Mouse (Mus musculus) erythroid progenitor cell, adult 5-6 weeks (primary cell): ENCODE measurements around the gene Tenm2. TPM values are rescaled to one million over a fixed set of nuclear protein-coding genes. Genes with fewer than 3 reads are reported as not detected.

Experiments used
- ATAC-seq: replicated peaks from 2 replicates; pipeline ENCODE4 v1.8.0; 2016; ENCODE audit warnings: moderate number of reproducible peaks, mild to moderate bottlenecking, moderate TSS enrichment, inconsistent platforms; ENCODE audit not compliant: poor library complexity, low FRiP score, severe bottlenecking
- total RNA-seq, 2 experiments: library from RNA; stranded (forward) in 1 of 2; stranded (reverse) in 1 of 2; fragments of 150-400 nt in 1 of 2; fragments of 186-747, 209-891 nt in 1 of 2; gene quantifications; 2 replicates each; pipeline versions ENCODE4 v1.2.3 to v1.2.4; 2015 to 2017; ENCODE audit warnings: low replicate concordance in 2 of 2

Gene Tenm2
- total RNA-seq, 2 experiments from 2014 or later = not detected

GRCm38 (mm10) chr11:35959270-35959669 is 1276.5 kb downstream of the Tenm2 start:
- ATAC-seq = no peak
